26 mouse cellular contexts compared by ENCODE assay signal in the genomic region with DNA sequence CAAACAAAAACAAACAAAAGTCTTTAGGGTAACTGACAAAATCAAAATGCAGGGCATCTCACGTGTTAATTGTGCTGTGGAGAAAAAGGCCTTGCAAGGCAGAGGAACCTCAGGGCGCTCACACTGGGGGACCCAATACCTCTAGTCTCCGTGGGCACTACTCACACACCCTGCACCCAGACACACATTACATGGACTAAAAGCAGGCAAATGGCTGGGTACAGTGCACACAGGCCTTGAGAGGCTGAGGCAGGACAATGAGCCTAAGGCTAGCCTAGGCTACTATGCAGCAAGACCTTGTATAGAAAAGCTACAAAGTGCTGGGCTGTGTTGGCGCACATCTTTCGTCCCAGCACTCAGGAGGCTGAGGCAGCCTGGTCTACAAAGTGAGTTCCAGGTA. TPM values are rescaled to one million over a fixed set of nuclear protein-coding genes. Genes with fewer than 3 reads are reported as not detected.
DNase-seq lines count a peak whose midpoint lies in the region; ATAC-seq and TF ChIP-seq lines count a peak whose summit lies in the region.
"Had no signal": no experiment of that assay in that cellular context is flagged by ENCODE, and none has a peak within 500 bp of the region (broad histone marks: within the 10 kb centered on the region; RNA-seq: fewer than 3 reads in every experiment).

No protein-coding gene starts in this region.

- H3K4me2 ChIP-seq in hindbrain, embryonic 13.5 days = no peak overlapping the region
- no peak overlapping the region for H3K4me2 ChIP-seq in hindbrain, embryonic 16.5 days (ENCODE audit: low read length)
- H3K4me2 ChIP-seq in kidney, postnatal 0 days (ENCODE audit: low read length) = no peak overlapping the region
- H3K4me2 ChIP-seq in kidney, embryonic 16.5 days (replicated peaks; ENCODE audit: low read depth, low read length) = no peak overlapping the region
- H3K4me2 ChIP-seq in midbrain, postnatal 0 days (ENCODE audit: low read depth, low read length, poor library complexity, severe bottlenecking) = no peak overlapping the region
- H3K4me2 ChIP-seq in midbrain, embryonic 15.5 days = no peak overlapping the region
- no peak overlapping the region for H3K4me2 ChIP-seq in myocyte (ENCODE audit: low read depth)
- H3K4me2 ChIP-seq: embryonic facial prominence, embryonic 13.5 days; forebrain, embryonic 13.5 days; heart, embryonic 13.5 days; hindbrain, embryonic 15.5 days had no signal

- WGBS in hindbrain, embryonic 13.5 days = 94% methylated on average over 5 of the region's 5 CpGs
- 92% methylated on average over 5 of the region's 5 CpGs for WGBS in hindbrain, embryonic 16.5 days
- WGBS in kidney, postnatal 0 days = 95% methylated on average over 5 of the region's 5 CpGs
- 92% methylated on average over 5 of the region's 5 CpGs for WGBS in kidney, embryonic 16.5 days
- 94% methylated on average over 5 of the region's 5 CpGs for WGBS in midbrain, postnatal 0 days
- 94% methylated on average over 5 of the region's 5 CpGs for WGBS in midbrain, embryonic 15.5 days

- H3K4me3 ChIP-seq in hindbrain, embryonic 13.5 days = no peak overlapping the region
- no peak overlapping the region for H3K4me3 ChIP-seq in hindbrain, embryonic 16.5 days (ENCODE audit: low read length)
- H3K4me3 ChIP-seq in kidney, postnatal 0 days (replicated peaks; ENCODE audit: low read depth, low read length) = no peak overlapping the region
- no peak overlapping the region for H3K4me3 ChIP-seq in kidney, embryonic 16.5 days (ENCODE audit: low read length)
- H3K4me3 ChIP-seq in midbrain, postnatal 0 days (ENCODE audit: low read depth, low read length) = no peak overlapping the region
- no peak overlapping the region for H3K4me3 ChIP-seq in midbrain, embryonic 15.5 days
- H3K4me3 ChIP-seq in myocyte = no peak overlapping the region
- H3K4me3 ChIP-seq: embryonic facial prominence, embryonic 13.5 days; forebrain, embryonic 10.5 days; forebrain, embryonic 13.5 days; heart, adult 2 months; heart, embryonic 10.5 days; heart, embryonic 13.5 days; hindbrain, embryonic 15.5 days had no signal

- H3K4me1 ChIP-seq in hindbrain, embryonic 13.5 days (replicated peaks) = no peaks in the 10 kb centered on the region
- no peaks in the 10 kb centered on the region for H3K4me1 ChIP-seq in hindbrain, embryonic 16.5 days (ENCODE audit: control insufficient read depth, insufficient read depth, low read depth, low read length)
- H3K4me1 ChIP-seq in kidney, postnatal 0 days (replicated peaks; ENCODE audit: insufficient read depth, low read length) = no peaks in the 10 kb centered on the region
- H3K4me1 ChIP-seq in kidney, embryonic 16.5 days (ENCODE audit: insufficient read depth, low read length) = no peaks in the 10 kb centered on the region
- H3K4me1 ChIP-seq in midbrain, postnatal 0 days (ENCODE audit: insufficient read depth, low read length) = no peaks in the 10 kb centered on the region
- no peaks in the 10 kb centered on the region for H3K4me1 ChIP-seq in midbrain, embryonic 15.5 days
- H3K4me1 ChIP-seq: embryonic facial prominence, embryonic 13.5 days; forebrain, embryonic 10.5 days; forebrain, embryonic 13.5 days; heart, embryonic 10.5 days; heart, embryonic 13.5 days; hindbrain, embryonic 15.5 days had no signal

- ATAC-seq in hindbrain, embryonic 13.5 days (ENCODE audit: low FRiP score) = peak; percentile 7; the same call in 1 of the 2 replicates
- no peak for ATAC-seq in hindbrain, embryonic 16.5 days
- ATAC-seq in kidney, postnatal 0 days (replicated peaks; ENCODE audit: low FRiP score, low read depth) = 0 out of 2 replicates have a peak, but pooled peaks have one; percentile 38
- no peak for ATAC-seq in kidney, embryonic 16.5 days (ENCODE audit: low FRiP score, low TSS enrichment)
- ATAC-seq in midbrain, postnatal 0 days (ENCODE audit: low FRiP score) = 0 out of 2 replicates have a peak, but pooled peaks have one; percentile 34
- ATAC-seq in midbrain, embryonic 15.5 days (replicated peaks) = no peak
- ATAC-seq: CD4-positive, CD25-positive, alpha-beta regulatory T cell, adult 4 months; forebrain, embryonic 13.5 days had no signal

- no peak for TF ChIP-seq CTCF in kidney, postnatal 0 days (IDR thresholded peaks at IDR 0.05; ENCODE audit: low read depth)
- no peak for TF ChIP-seq CTCF in midbrain, postnatal 0 days (IDR thresholded peaks at IDR 0.05)

- no peaks in the 10 kb centered on the region for H3K27me3 ChIP-seq in hindbrain, embryonic 13.5 days
- no peaks in the 10 kb centered on the region for H3K27me3 ChIP-seq in hindbrain, embryonic 16.5 days (replicated peaks; ENCODE audit: control insufficient read depth, insufficient read depth, low read length)
- no peaks in the 10 kb centered on the region for H3K27me3 ChIP-seq in kidney, postnatal 0 days (ENCODE audit: insufficient read depth, low read length)
- no peaks in the 10 kb centered on the region for H3K27me3 ChIP-seq in kidney, embryonic 16.5 days (ENCODE audit: insufficient read depth, low read length)
- no peaks in the 10 kb centered on the region for H3K27me3 ChIP-seq in midbrain, postnatal 0 days (ENCODE audit: insufficient read depth, low read length)
- no peaks in the 10 kb centered on the region for H3K27me3 ChIP-seq in midbrain, embryonic 15.5 days (replicated peaks)
- H3K27me3 ChIP-seq in myocyte (ENCODE audit: control insufficient read depth, insufficient read depth, insufficient read length) = no peaks in the 10 kb centered on the region
- H3K27me3 ChIP-seq: embryonic facial prominence, embryonic 13.5 days; forebrain, embryonic 13.5 days; heart, embryonic 13.5 days; hindbrain, embryonic 15.5 days had no signal

- H3K79me2 ChIP-seq in myocyte (ENCODE audit: control insufficient read depth, insufficient read depth) = no peaks in the 10 kb centered on the region

- TF ChIP-seq POLR2A in myocyte (IDR thresholded peaks at IDR 0.05; ENCODE audit: insufficient read length, low read depth) = no peak

- H3K36me3 ChIP-seq in hindbrain, embryonic 13.5 days = peaks cover 71% of the 10 kb centered on the region
- peaks cover 17% of the 10 kb centered on the region for H3K36me3 ChIP-seq in hindbrain, embryonic 16.5 days (ENCODE audit: control insufficient read depth, insufficient read depth, low read length)
- peaks cover 34% of the 10 kb centered on the region for H3K36me3 ChIP-seq in kidney, postnatal 0 days (ENCODE audit: insufficient read depth, low read length)
- peaks cover 62% of the 10 kb centered on the region for H3K36me3 ChIP-seq in kidney, embryonic 16.5 days (ENCODE audit: insufficient read depth, low read length)
- peaks cover 31% of the 10 kb centered on the region for H3K36me3 ChIP-seq in midbrain, postnatal 0 days (ENCODE audit: insufficient read depth, low read length)
- peaks cover 22% of the 10 kb centered on the region for H3K36me3 ChIP-seq in midbrain, embryonic 15.5 days (replicated peaks)
- peaks cover 35% of the 10 kb centered on the region for H3K36me3 ChIP-seq in myocyte (ENCODE audit: control insufficient read depth, insufficient read depth)

- H3K9me3 ChIP-seq in hindbrain, embryonic 13.5 days = no peaks in the 10 kb centered on the region
- no peaks in the 10 kb centered on the region for H3K9me3 ChIP-seq in hindbrain, embryonic 16.5 days (ENCODE audit: control insufficient read depth, low read length)
- no peaks in the 10 kb centered on the region for H3K9me3 ChIP-seq in kidney, postnatal 0 days (replicated peaks; ENCODE audit: low read length)
- H3K9me3 ChIP-seq in kidney, embryonic 16.5 days (ENCODE audit: low read length) = no peaks in the 10 kb centered on the region
- H3K9me3 ChIP-seq in midbrain, postnatal 0 days (ENCODE audit: low read length) = no peaks in the 10 kb centered on the region
- no peaks in the 10 kb centered on the region for H3K9me3 ChIP-seq in midbrain, embryonic 15.5 days
- H3K9me3 ChIP-seq: embryonic facial prominence, embryonic 13.5 days; forebrain, embryonic 10.5 days; forebrain, embryonic 13.5 days; heart, embryonic 10.5 days; heart, embryonic 13.5 days; hindbrain, embryonic 15.5 days had no signal

- no peak overlapping the region for H3ac ChIP-seq in myocyte (ENCODE audit: control insufficient read depth, insufficient read length)

- no peak for DNase-seq in kidney, postnatal 0 days (ENCODE audit: low spot score)
- no peak for DNase-seq in midbrain, postnatal 0 days (ENCODE audit: low spot score)
- DNase-seq in natural killer cell, adult 2 months (ENCODE audit: low spot score in 2 of 2) = no peak
- DNase-seq: adrenal gland, adult 2 months; adrenal gland, postnatal 14 days; cerebellum, adult 11 months; cerebellum, adult 2 months; cerebellum, adult 9-11 months; cerebellum, postnatal 25 days; gastrocnemius, postnatal 10 days; gastrocnemius, postnatal 36 days; heart, adult 2 months; heart, postnatal 14 days; heart, postnatal 4 days had no signal

- no peak overlapping the region for H3K27ac ChIP-seq in hindbrain, embryonic 13.5 days
- no peak overlapping the region for H3K27ac ChIP-seq in hindbrain, embryonic 16.5 days (ENCODE audit: low read depth, low read length)
- H3K27ac ChIP-seq in kidney, postnatal 0 days = no peak overlapping the region
- H3K27ac ChIP-seq in kidney, embryonic 16.5 days (ENCODE audit: low read length) = no peak overlapping the region
- H3K27ac ChIP-seq in midbrain, postnatal 0 days (ENCODE audit: low read depth, low read length) = no peak overlapping the region
- no peak overlapping the region for H3K27ac ChIP-seq in midbrain, embryonic 15.5 days
- H3K27ac ChIP-seq: embryonic facial prominence, embryonic 13.5 days; forebrain, embryonic 10.5 days; forebrain, embryonic 13.5 days; heart, adult 2 months; heart, embryonic 10.5 days; heart, embryonic 13.5 days; hindbrain, embryonic 15.5 days had no signal

- H3K9ac ChIP-seq in hindbrain, embryonic 13.5 days = no peak overlapping the region
- H3K9ac ChIP-seq in hindbrain, embryonic 16.5 days (ENCODE audit: low read depth, low read length) = no peak overlapping the region
- H3K9ac ChIP-seq in kidney, postnatal 0 days (ENCODE audit: low read depth, low read length) = no peak overlapping the region
- no peak overlapping the region for H3K9ac ChIP-seq in kidney, embryonic 16.5 days (replicated peaks; ENCODE audit: low read length)
- H3K9ac ChIP-seq in midbrain, postnatal 0 days (replicated peaks; ENCODE audit: low read length, poor library complexity, severe bottlenecking) = no peak overlapping the region
- H3K9ac ChIP-seq in midbrain, embryonic 15.5 days = no peak overlapping the region
- H3K9ac ChIP-seq: embryonic facial prominence, embryonic 13.5 days; forebrain, embryonic 13.5 days; heart, embryonic 13.5 days; hindbrain, embryonic 15.5 days had no signal

RNA-seq across cellular contexts. Expression of a gene that starts 51.9 kb away (rescaled TPM):
- polyA plus RNA-seq in hindbrain, embryonic 13.5 days (2015; fragmentation: Nextera tagmentation; extraction: Ambion mirVana) = 14.6 and 15.6 TPM in 2 replicates
- 12.3 and 12.4 TPM in 2 replicates for polyA plus RNA-seq in hindbrain, embryonic 16.5 days (2015; fragmentation: Nextera tagmentation; extraction: Ambion mirVana)
- 20.4 and 20.9 TPM in 2 replicates for polyA plus RNA-seq in kidney, postnatal 0 days (2015; fragmentation: Nextera tagmentation; extraction: Ambion mirVana)
- 17.7 and 20.2 TPM in 2 replicates for polyA plus RNA-seq in kidney, embryonic 16.5 days (2015; fragmentation: Nextera tagmentation; extraction: Ambion mirVana)
- total RNA-seq in midbrain, postnatal 0 days (2014; rRNA removed) = 51.1 and 60.7 TPM in 2 replicates
- polyA plus RNA-seq in midbrain, postnatal 0 days (2015; fragmentation: Nextera tagmentation; extraction: Ambion mirVana) = 8.7 and 10.8 TPM in 2 replicates
- polyA plus RNA-seq in midbrain, embryonic 15.5 days (2015; fragmentation: Nextera tagmentation; extraction: Ambion mirVana) = 13.1 and 13.7 TPM in 2 replicates
- polyA plus RNA-seq in myocyte (2012; fragmentation: generic; extraction: Trizol) = 34.0 TPM

Comparison
In these comparisons a context has a peak if more than half of its experiments do, and no peak if none do; other contexts are left out.
1. ATAC-seq: peak in hindbrain, embryonic 13.5 days (single experiment), kidney, postnatal 0 days (single experiment) and midbrain, postnatal 0 days (single experiment); none in hindbrain, embryonic 16.5 days (single experiment), kidney, embryonic 16.5 days (single experiment) and midbrain, embryonic 15.5 days (single experiment).